ENCODE assay signal across 9 mouse cellular contexts in the genomic region with DNA sequence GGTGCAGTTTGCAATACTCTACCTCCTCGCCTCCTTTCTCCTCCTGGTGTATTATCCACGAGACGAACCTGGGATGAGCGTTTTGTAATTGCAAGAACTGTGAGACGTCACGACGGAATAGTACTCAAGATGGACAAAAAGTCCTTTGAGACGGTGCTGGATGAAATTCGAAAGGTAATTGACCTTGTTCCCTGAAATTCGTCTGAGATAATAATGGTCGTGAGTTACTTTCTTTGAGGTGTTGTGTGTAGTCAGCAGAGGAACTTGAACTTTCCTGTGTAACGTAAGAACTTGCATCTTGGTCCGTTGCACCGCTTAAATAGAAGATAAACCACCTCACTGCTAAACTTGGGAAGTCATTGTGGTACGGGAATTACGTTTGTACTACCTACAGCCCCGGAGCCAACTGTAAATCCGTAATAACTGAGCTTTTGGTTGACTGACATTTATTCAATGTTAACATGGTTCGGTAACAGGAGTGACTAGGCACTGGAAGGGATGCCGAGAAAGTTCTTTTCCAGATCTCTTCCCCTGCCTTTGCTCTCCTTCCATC. TPM values are rescaled to one million over a fixed set of nuclear protein-coding genes. Genes with fewer than 3 reads are reported as not detected.
DNase-seq lines count a peak whose midpoint lies in the region; ATAC-seq and TF ChIP-seq lines count a peak whose summit lies in the region.
"Had no signal": no experiment of that assay in that cellular context is flagged by ENCODE, and none has a peak within 500 bp of the region (broad histone marks: within the 10 kb centered on the region; RNA-seq: fewer than 3 reads in every experiment).

No protein-coding gene starts in this region.

- H3K79me2 ChIP-seq in liver, adult 2 months (ENCODE audit: control insufficient read depth, insufficient read depth, low read length) = peaks cover 28% of the 10 kb centered on the region; the same call in 1 of the 2 replicates

- H3K36me3 ChIP-seq in liver, adult 2 months (ENCODE audit: control insufficient read depth, insufficient read depth, low read length) = no peaks in the 10 kb centered on the region; the same call in 1 of the 2 replicates
- peaks cover 8% of the 10 kb centered on the region for H3K36me3 ChIP-seq in forebrain, postnatal 0 days (ENCODE audit: insufficient read depth)
- no peaks in the 10 kb centered on the region for H3K36me3 ChIP-seq in midbrain, embryonic 11.5 days (ENCODE audit: control insufficient read depth, insufficient read depth, low read length)

- TF ChIP-seq POLR2A in liver, adult 2 months (IDR thresholded peaks at IDR 0.05; ENCODE audit: extremely low read depth, insufficient read depth, low read length) = no peak
- TF ChIP-seq POLR2A in bone marrow macrophage, adult 2 months (IDR thresholded peaks at IDR 0.05; ENCODE audit: borderline replicate concordance, low read depth, low read length) = no peak

- peaks cover 19% of the 10 kb centered on the region for H3K4me1 ChIP-seq in liver, adult 2 months (ENCODE audit: control insufficient read depth, insufficient read depth, low read length)
- H3K4me1 ChIP-seq in bone marrow macrophage, adult 2 months (ENCODE audit: control insufficient read depth, insufficient read depth, low read length) = peaks cover 24% of the 10 kb centered on the region
- peaks cover 14% of the 10 kb centered on the region; the same call in 1 of the 2 replicates for H3K4me1 ChIP-seq in forebrain, postnatal 0 days (ENCODE audit: insufficient read depth)
- H3K4me1 ChIP-seq in midbrain, embryonic 11.5 days (ENCODE audit: control insufficient read depth, insufficient read depth, low read length) = peaks cover 14% of the 10 kb centered on the region

- no peaks in the 10 kb centered on the region for H3K27me3 ChIP-seq in liver, adult 2 months (ENCODE audit: control insufficient read depth, insufficient read depth, low read length)
- no peaks in the 10 kb centered on the region for H3K27me3 ChIP-seq in forebrain, postnatal 0 days (ENCODE audit: insufficient read depth, low read length)
- no peaks in the 10 kb centered on the region for H3K27me3 ChIP-seq in midbrain, embryonic 11.5 days (ENCODE audit: control insufficient read depth, insufficient read depth, low read length)

- peak overlapping the region; percentile 64 for H3K4me2 ChIP-seq in forebrain, postnatal 0 days (ENCODE audit: low read depth)
- peak overlapping the region; percentile 79 for H3K4me2 ChIP-seq in midbrain, embryonic 11.5 days

- no peak for TF ChIP-seq CTCF in liver, adult 2 months (IDR thresholded peaks at IDR 0.05; ENCODE audit: low read depth, low read length)
- TF ChIP-seq CTCF in bone marrow macrophage, adult 2 months (IDR thresholded peaks at IDR 0.05; ENCODE audit: low read depth, low read length) = no peak
- TF ChIP-seq CTCF in forebrain, postnatal 0 days (IDR thresholded peaks at IDR 0.05; ENCODE audit: low read depth) = no peak

- WGBS in liver, adult 2 months = under 1% methylated on average over 20 of the region's 20 CpGs
- 0% methylated on average over 20 of the region's 20 CpGs for WGBS in forebrain, postnatal 0 days
- under 1% methylated on average over 20 of the region's 20 CpGs for WGBS in midbrain, embryonic 11.5 days

- H3K4me3 ChIP-seq in liver, adult 2 months (ENCODE audit: insufficient read depth, low read depth, low read length) = peak overlapping the region; percentile 85
- peak overlapping the region; percentile 79 for H3K4me3 ChIP-seq in bone marrow macrophage, adult 2 months (ENCODE audit: insufficient read depth, low read length)
- H3K4me3 ChIP-seq in forebrain, postnatal 0 days (ENCODE audit: low read depth, low read length) = peak overlapping the region; percentile 71
- H3K4me3 ChIP-seq in midbrain, embryonic 11.5 days (ENCODE audit: low read depth, low read length) = peak overlapping the region; percentile 64

- peak overlapping the region; percentile 89 for H3K9ac ChIP-seq in liver, adult 2 months (ENCODE audit: low read depth, low read length)
- peak overlapping the region; percentile 67 for H3K9ac ChIP-seq in forebrain, postnatal 0 days
- peak overlapping the region; percentile 95 for H3K9ac ChIP-seq in midbrain, embryonic 11.5 days (ENCODE audit: low read length)

- no peaks in the 10 kb centered on the region for H3K9me3 ChIP-seq in forebrain, postnatal 0 days (ENCODE audit: low read length)
- no peaks in the 10 kb centered on the region for H3K9me3 ChIP-seq in midbrain, embryonic 11.5 days (ENCODE audit: control insufficient read depth, low read length)

- H3K27ac ChIP-seq in liver, adult 2 months (replicated peaks; ENCODE audit: insufficient read depth, low read depth, low read length) = peak overlapping the region; percentile 79; the same call in 1 of the 2 replicates
- H3K27ac ChIP-seq in bone marrow macrophage, adult 2 months (ENCODE audit: insufficient read depth, low read depth, low read length) = peak overlapping the region; percentile 83
- peak overlapping the region; percentile 91 for H3K27ac ChIP-seq in forebrain, postnatal 0 days (ENCODE audit: low read depth, low read length)
- H3K27ac ChIP-seq in midbrain, embryonic 11.5 days (ENCODE audit: low read depth, low read length) = no peak overlapping the region; the same call in 1 of the 2 replicates

- no peak for ATAC-seq in forebrain, postnatal 0 days
- ATAC-seq in midbrain, embryonic 11.5 days (ENCODE audit: low FRiP score) = no peak

- peak; percentile 51 for DNase-seq in liver, adult 2 months (ENCODE audit: extremely low read depth, low read depth, low spot score)
- DNase-seq in liver = no peak
- no peak for DNase-seq in forebrain, postnatal 0 days
- peak; percentile 95 for DNase-seq in midbrain, embryonic 11.5 days (ENCODE audit: low spot score, missing footprints)
- DNase-seq in layer of hippocampus, postnatal 36 days = no peak
- DNase-seq in frontal cortex, postnatal 14 days (ENCODE audit: low spot score in 2 of 2) = no peak
- no peak for DNase-seq in thymus, adult 18-20 months

RNA-seq across cellular contexts. Expression of a gene that starts 0.8 kb away (rescaled TPM):
- 2.4 and 2.6 TPM in 2 replicates for total RNA-seq in liver, adult 2 months (2014; rRNA removed)
- 7.6 and 8.6 TPM in 2 replicates for polyA plus RNA-seq in liver, adult 2 months (2012; rRNA removed)
- 20.9 and 21.5 TPM in 2 replicates for polyA plus RNA-seq in bone marrow macrophage, adult 2 months (2012; ENCODE audit: insufficient read depth, insufficient read length, missing spikeins)
- total RNA-seq in forebrain, postnatal 0 days (2014; rRNA removed) = 7.4 and 9.2 TPM in 2 replicates
- 8.0 and 12.1 TPM in 2 replicates for polyA plus RNA-seq in forebrain, postnatal 0 days (2015; fragmentation: Nextera tagmentation; extraction: Ambion mirVana)
- 20.7 and 24.1 TPM in 2 replicates for polyA plus RNA-seq in midbrain, embryonic 11.5 days (2014; fragmentation: Nextera tagmentation; extraction: Ambion mirVana)
- 10 to 100 TPM; 25.2 to 28.3 TPM for total RNA-seq in layer of hippocampus, postnatal 36 days (2021)

RNA-seq across cellular contexts. Expression of a gene that starts 1.1 kb away (rescaled TPM):
- 8.0 and 9.0 TPM in 2 replicates for total RNA-seq in liver, adult 2 months (2014; rRNA removed)
- polyA plus RNA-seq in liver, adult 2 months (2012; rRNA removed) = 5.9 and 6.6 TPM in 2 replicates
- 40.6 and 41.8 TPM in 2 replicates for polyA plus RNA-seq in bone marrow macrophage, adult 2 months (2012; ENCODE audit: insufficient read depth, insufficient read length, missing spikeins)
- 13.8 and 14.7 TPM in 2 replicates for total RNA-seq in forebrain, postnatal 0 days (2014; rRNA removed)
- polyA plus RNA-seq in forebrain, postnatal 0 days (2015; fragmentation: Nextera tagmentation; extraction: Ambion mirVana) = 5.5 and 7.0 TPM in 2 replicates
- polyA plus RNA-seq in midbrain, embryonic 11.5 days (2014; fragmentation: Nextera tagmentation; extraction: Ambion mirVana) = 8.7 and 9.7 TPM in 2 replicates
- 1 to 10 TPM; 7.7 to 9.9 TPM for total RNA-seq in layer of hippocampus, postnatal 36 days (2021)

RNA-seq across cellular contexts. Expression of a gene that starts 24.2 kb away (rescaled TPM):
- total RNA-seq in liver, adult 2 months (2014; rRNA removed) = not detected in 2 replicates
- not detected in 2 replicates for polyA plus RNA-seq in liver, adult 2 months (2012; rRNA removed)
- polyA plus RNA-seq in bone marrow macrophage, adult 2 months (2012; ENCODE audit: insufficient read depth, insufficient read length, missing spikeins) = not detected in 2 replicates
- total RNA-seq in forebrain, postnatal 0 days (2014; rRNA removed) = 0.19 TPM in 1 of 2 replicates, not detected in the other
- polyA plus RNA-seq in forebrain, postnatal 0 days (2015; fragmentation: Nextera tagmentation; extraction: Ambion mirVana) = 0.19 and 0.20 TPM in 2 replicates
- not detected in 2 replicates for polyA plus RNA-seq in midbrain, embryonic 11.5 days (2014; fragmentation: Nextera tagmentation; extraction: Ambion mirVana)
- under 1 TPM; 0.50 to 0.63 TPM for total RNA-seq in layer of hippocampus, postnatal 36 days (2021)
- total RNA-seq: hematopoietic stem cell, adult 5-6 weeks had no signal

Comparison
In these comparisons a context has a peak if more than half of its experiments do, and no peak if none do; other contexts are left out.
1. DNase-seq: peak in liver, adult 2 months (single experiment) and midbrain, embryonic 11.5 days (single experiment); none in liver (single experiment), forebrain, postnatal 0 days (single experiment), layer of hippocampus, postnatal 36 days (0 of 2), frontal cortex, postnatal 14 days (0 of 2) and thymus, adult 18-20 months (0 of 2).
2. Peak in every context shown above with its lines, with median percentiles within 50 percentile points of each other: H3K4me3 ChIP-seq and H3K9ac ChIP-seq.